Mouse (Mus musculus) liver, embryonic 16.5 days (tissue): ENCODE results near the gene Zmynd10. TPM values are rescaled to one million over a fixed set of nuclear protein-coding genes. Genes with fewer than 3 reads are reported as not detected.

ENCODE experiments used
- ATAC-seq: fragments of 200-750 bp; cut with Nextera tagmentation; 2 replicates; pipeline ENCODE4 v1.8.0; 2017; ENCODE audit warnings: low read depth, mild to moderate bottlenecking, moderate number of reproducible peaks, moderate library complexity
- H3K27ac ChIP-seq: fragments of 300-500 bp; sonication (generic); 2 replicates; pipeline ENCODE4 v1.5.1; 2014; ENCODE audit warnings: mild to moderate bottlenecking, low read length
- H3K27me3 ChIP-seq: fragments of 300-500 bp; sonication (generic); 2 replicates; pipeline ENCODE4 v1.6.1; 2014; ENCODE audit warnings: low read depth, low read length, mixed read lengths; ENCODE audit not compliant: control insufficient read depth, insufficient read depth
- H3K36me3 ChIP-seq: fragments of 300-500 bp; sonication (generic); 2 replicates; pipeline ENCODE4 v1.6.1; 2014; ENCODE audit warnings: mild to moderate bottlenecking; ENCODE audit not compliant: control insufficient read depth, insufficient read depth
- H3K4me1 ChIP-seq: fragments of 300-500 bp; sonication (generic); 2 replicates; pipeline ENCODE4 v1.6.1; 2014; ENCODE audit warnings: low read depth, low read length, mixed read lengths; ENCODE audit not compliant: control insufficient read depth
- H3K4me2 ChIP-seq: fragments of 300-500 bp; sonication (generic); 2 replicates; pipeline ENCODE4 v1.6.1; 2014; ENCODE audit warnings: low read depth, low read length, mixed read lengths
- H3K4me3 ChIP-seq: fragments of 300-500 bp; sonication (generic); 2 replicates; pipeline ENCODE4 v1.5.1; 2014; ENCODE audit warnings: low read depth, mild to moderate bottlenecking, low read length
- H3K9ac ChIP-seq: fragments of 300-500 bp; sonication (generic); 2 replicates; pipeline ENCODE4 v1.6.1; 2014; ENCODE audit warnings: low read depth, low read length
- H3K9me3 ChIP-seq: fragments of 300-500 bp; sonication (generic); replicated peaks from 2 replicates; pipeline ENCODE4 v1.6.1; 2016; ENCODE audit warnings: low read length; ENCODE audit not compliant: control insufficient read depth
- whole genome bisulfite sequencing: fragments of 180-500 bp; shearing (Covaris S2); extraction: QIAGEN DNeasy Blood & Tissue Kit; methylation state at CpG from one replicate; pipeline ENCODE4 v1.1.7; 2014; ENCODE audit not compliant: insufficient replicate concordance; 5-methylcytosine and 5-hydroxymethylcytosine counted together
- polyA plus RNA-seq: library from polyadenylated mRNA; unstranded; fragments of >200 nt; fragmentation: Nextera tagmentation; extraction: Ambion mirVana; gene quantifications from 2 replicates; pipeline ENCODE4 v1.2.1, GENCODE M21; 2015

Gene Zmynd10
- polyA plus RNA-seq, 1 experiment from 2014 or later = 2.4 TPM

DNA sequence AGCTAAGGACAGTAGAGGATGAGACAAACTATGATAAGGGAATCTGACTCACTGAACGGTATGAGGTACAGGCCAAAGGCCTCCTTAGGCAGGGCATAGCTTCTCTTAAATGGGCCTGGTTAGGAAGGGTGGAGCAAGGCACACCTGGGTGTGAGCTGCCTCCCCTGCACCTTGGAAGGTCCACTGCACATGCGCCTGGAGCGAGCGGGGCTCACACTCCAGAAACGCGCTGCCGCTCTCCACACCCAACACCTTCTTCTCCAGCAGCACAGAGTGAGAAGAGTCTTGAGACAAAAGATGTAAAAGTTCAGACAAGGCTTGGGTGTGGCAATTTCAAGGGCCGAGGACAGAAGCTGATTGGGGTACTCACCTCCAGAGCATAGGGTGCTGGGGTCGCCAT, 52.3 kb downstream of the Zmynd10 start:
- Histone ChIP-seq H3K36me3 (peaks cover 5% of the 10 kb centered on the region), H3K4me2 (no peak overlapping the region), H3K4me1 (peaks cover 13% of the 10 kb centered on the region), H3K27me3 (no peaks in the 10 kb centered on the region; the same call in 1 of the 2 replicates), H3K4me3 (no peak overlapping the region), H3K27ac (no peak overlapping the region), H3K9me3 (no peaks in the 10 kb centered on the region), H3K9ac (no peak overlapping the region)
- no peak for ATAC-seq
- WGBS = 72% methylated on average over 9 of the region's 9 CpGs

DNA sequence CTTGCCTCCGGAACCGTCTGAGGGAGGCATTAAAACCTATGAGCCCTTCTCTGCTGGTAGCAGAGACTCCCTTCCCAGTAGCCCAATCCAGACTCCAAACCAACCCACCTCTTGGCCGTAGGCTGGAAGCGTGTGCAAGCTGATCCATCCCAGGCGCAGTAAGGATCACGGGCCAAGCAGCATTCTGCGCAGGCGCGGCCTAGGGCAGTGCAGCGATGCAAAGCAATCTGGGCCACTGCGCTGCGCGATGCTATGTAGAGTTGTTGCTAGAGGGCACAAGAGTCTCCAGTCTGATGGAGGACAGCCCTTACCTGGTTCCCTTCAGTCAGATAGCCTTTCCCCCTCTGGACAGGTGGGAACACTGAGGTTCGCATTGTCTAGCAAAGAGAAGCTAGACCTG, 52.7 kb downstream of the Zmynd10 start:
- ATAC-seq = no peak
- no peak overlapping the region for H3K27ac ChIP-seq
- peaks cover 15% of the 10 kb centered on the region for H3K4me1 ChIP-seq
- no peak overlapping the region for H3K9ac ChIP-seq
- no peaks in the 10 kb centered on the region for H3K9me3 ChIP-seq
- H3K36me3 ChIP-seq = peaks cover 2% of the 10 kb centered on the region; the same call in 1 of the 2 replicates
- no peaks in the 10 kb centered on the region; the same call in 1 of the 2 replicates for H3K27me3 ChIP-seq
- no peak overlapping the region for H3K4me2 ChIP-seq
- no peak overlapping the region for H3K4me3 ChIP-seq
- 67% methylated on average over 14 of the region's 14 CpGs for WGBS

DNA sequence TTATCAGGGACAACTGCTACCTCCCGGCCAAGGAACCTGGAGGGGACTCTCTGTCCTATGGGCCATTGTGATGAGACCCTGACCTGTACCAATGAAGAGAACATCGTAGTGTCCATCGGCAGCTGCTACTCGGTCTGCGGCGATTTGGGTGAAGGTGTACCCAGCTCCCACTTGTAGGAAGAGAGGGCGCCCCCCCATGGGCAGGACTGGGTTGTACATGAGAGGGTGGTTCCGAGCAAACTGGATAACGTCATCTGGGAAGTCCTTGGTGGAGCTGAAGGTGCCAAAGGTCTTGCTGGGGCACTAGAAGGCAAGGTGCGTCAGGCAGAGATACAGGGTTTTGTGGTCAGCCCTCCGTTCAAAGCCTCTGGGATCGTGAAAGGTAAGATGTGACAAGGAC, 53.6 kb downstream of the Zmynd10 start:
- Histone ChIP-seq H3K36me3 (no peaks in the 10 kb centered on the region), H3K4me1 (peaks cover 21% of the 10 kb centered on the region), H3K9ac (no peak overlapping the region), H3K27me3 (no peaks in the 10 kb centered on the region; the same call in 1 of the 2 replicates), H3K27ac (no peak overlapping the region), H3K4me2 (no peak overlapping the region), H3K9me3 (no peaks in the 10 kb centered on the region), H3K4me3 (no peak overlapping the region)
- 61% methylated on average over 12 of the region's 12 CpGs for WGBS
- no peak for ATAC-seq

Other genes starting within 250 kb of the Zmynd10 start
- gene Hemk1, start 208.9 kb upstream of the Zmynd10 start, polyA plus RNA-seq = 2.9 TPM in 2 replicates
- 0.07 and 0.18 TPM in 2 replicates for gene 6430571L13Rik, start 206.7 kb upstream of the Zmynd10 start, polyA plus RNA-seq
- gene Cacna2d2, start 147.7 kb upstream of the Zmynd10 start, polyA plus RNA-seq = not detected in 2 replicates
- 14.3 and 14.7 TPM in 2 replicates for gene Tmem115, start 13.4 kb upstream of the Zmynd10 start, polyA plus RNA-seq
- gene Cyb561d2, start 5.1 kb upstream of the Zmynd10 start, polyA plus RNA-seq = 10.6 and 11.2 TPM in 2 replicates
- 12.1 and 12.5 TPM in 2 replicates for gene Nprl2, start 5.1 kb upstream of the Zmynd10 start, polyA plus RNA-seq
- 15.9 and 16.5 TPM in 2 replicates for gene Rassf1, start 4.3 kb downstream of the Zmynd10 start, polyA plus RNA-seq
- 29.1 and 29.4 TPM in 2 replicates for gene Tusc2, start 16.0 kb downstream of the Zmynd10 start, polyA plus RNA-seq
- gene Hyal2, start 20.6 kb downstream of the Zmynd10 start, polyA plus RNA-seq = 48.9 and 50.2 TPM in 2 replicates
- gene Hyal1, start 29.6 kb downstream of the Zmynd10 start, polyA plus RNA-seq = 3.3 and 3.8 TPM in 2 replicates
- 10.5 and 14.1 TPM in 2 replicates for gene Naa80, start 31.6 kb downstream of the Zmynd10 start, polyA plus RNA-seq
- 0.89 and 0.96 TPM in 2 replicates for gene Hyal3, start 33.5 kb downstream of the Zmynd10 start, polyA plus RNA-seq
- 145 and 166 TPM in 2 replicates for gene Ifrd2, start 40.3 kb downstream of the Zmynd10 start, polyA plus RNA-seq
- gene Sema3b, start 61.9 kb downstream of the Zmynd10 start, polyA plus RNA-seq = 0.33 and 1.4 TPM in 2 replicates
- 144 and 153 TPM in 2 replicates for gene Gnai2, start 88.1 kb downstream of the Zmynd10 start, polyA plus RNA-seq
- 60.1 and 75.2 TPM in 2 replicates for gene Slc38a3, start 122.2 kb downstream of the Zmynd10 start, polyA plus RNA-seq
- 1.1 and 1.3 TPM in 2 replicates for gene Gnat1, start 132.4 kb downstream of the Zmynd10 start, polyA plus RNA-seq
- 0.41 and 0.86 TPM in 2 replicates for gene Sema3f, start 163.2 kb downstream of the Zmynd10 start, polyA plus RNA-seq
- 72.7 and 78.3 TPM in 2 replicates for gene Rbm5, start 223.7 kb downstream of the Zmynd10 start, polyA plus RNA-seq